Mouse (Mus musculus): ENCODE data around the gene A3galt2.

A3galt2 gene
- long read RNA-seq, experiment 1: 0 reads
- long read RNA-seq, experiment 2: 0 reads

- intact Hi-C loops (cut with DNase I): no loop called here
Observed at GRCm38 (mm10) chr4:128755064-128755463, at the start of gene A3galt2. Gene A3galt2, plus strand, starts transcription at chr4:128755364.

- intact Hi-C loops (cut with DNase I): loop anchor here (5.0 kb wide), 1 partner anchor 94 kb away; the partner anchor contains the start of gene Zscan20
Observed at GRCm38 (mm10) chr4:128706626-128707025, 48.5 kb upstream of the A3galt2 start.

- intact Hi-C loops (cut with DNase I): loop anchor here (5.0 kb wide), 1 partner anchor 95 kb away; the partner anchor contains the start of gene Zscan20
Observed at GRCm38 (mm10) chr4:128707384-128707783, 47.8 kb upstream of the A3galt2 start.

GRCm38 (mm10) chr4:128709061-128709780 lies 45.9 kb upstream of the A3galt2 start:
- intact Hi-C loops (cut with DNase I): loop anchor here (5.0 kb wide), 1 partner anchor 97 kb away; the partner anchor contains the start of gene Zscan20

- intact Hi-C loops (cut with DNase I): loop anchor here (5.0 kb wide), 1 partner anchor 97 kb away; the partner anchor contains the start of gene Zscan20
Observed at GRCm38 (mm10) chr4:128709781-128710166, 45.4 kb upstream of the A3galt2 start.

- intact Hi-C loops (cut with DNase I): no loop called here
Observed at GRCm38 (mm10) chr4:128710286-128710685, 44.9 kb upstream of the A3galt2 start.

GRCm38 (mm10) chr4:128710800-128711199 lies 44.4 kb upstream of the A3galt2 start:
- intact Hi-C loops (cut with DNase I): loop anchor here (1.0 kb wide), 1 partner anchor 148 kb away; no protein-coding TSS in a partner anchor

GRCm38 (mm10) chr4:128711455-128712135 lies 43.6 kb upstream of the A3galt2 start:
- intact Hi-C loops (cut with DNase I): loop anchor here (1.0 kb wide), 2 partner anchors 65 to 147 kb away; no protein-coding TSS in a partner anchor

GRCm38 (mm10) chr4:128712136-128712655 lies 43.0 kb upstream of the A3galt2 start:
- intact Hi-C loops (cut with DNase I): loop anchor here (1.0 kb wide), 1 partner anchor 64 kb away; no protein-coding TSS in a partner anchor

GRCm38 (mm10) chr4:128712941-128713340 lies 42.2 kb upstream of the A3galt2 start:
- intact Hi-C loops (cut with DNase I): loop anchor here (1.0 kb wide), 1 partner anchor 63 kb away; no protein-coding TSS in a partner anchor

GRCm38 (mm10) chr4:128715241-128716204 lies 39.6 kb upstream of the A3galt2 start:
- intact Hi-C loops (cut with DNase I): no loop called here

GRCm38 (mm10) chr4:128716279-128716678 lies 38.9 kb upstream of the A3galt2 start:
- intact Hi-C loops (cut with DNase I): no loop called here

GRCm38 (mm10) chr4:128716731-128717130 lies 38.4 kb upstream of the A3galt2 start:
- intact Hi-C loops (cut with DNase I): no loop called here

- intact Hi-C loops (cut with DNase I): no loop called here
Observed at GRCm38 (mm10) chr4:128720110-128720509, 35.1 kb upstream of the A3galt2 start.

- intact Hi-C loops (cut with DNase I): no loop called here
Observed at GRCm38 (mm10) chr4:128721061-128721648, 34.0 kb upstream of the A3galt2 start.

- intact Hi-C loops (cut with DNase I): no loop called here
Observed at GRCm38 (mm10) chr4:128721761-128722160, 33.4 kb upstream of the A3galt2 start.

- intact Hi-C loops (cut with DNase I): no loop called here
Observed at GRCm38 (mm10) chr4:128722932-128723331, 32.2 kb upstream of the A3galt2 start.

GRCm38 (mm10) chr4:128723431-128723830 lies 31.7 kb upstream of the A3galt2 start:
- intact Hi-C loops (cut with DNase I): no loop called here

GRCm38 (mm10) chr4:128724059-128724458 lies 31.1 kb upstream of the A3galt2 start:
- intact Hi-C loops (cut with DNase I): no loop called here
